Mouse (Mus musculus) MEL (cell line): ENCODE measurements around the gene Epop. TPM values are rescaled to one million over a fixed set of nuclear protein-coding genes. Genes with fewer than 3 reads are reported as not detected.

Source experiments
- DNase-seq: peaks from one replicate; pipeline ENCODE4 v3.0.0; 2011; ENCODE audit warnings: low read depth, low spot score
- H3K27ac ChIP-seq: 2 replicates; pipeline ENCODE4 v1.5.1; 2012; ENCODE audit warnings: low read depth, mild to moderate bottlenecking, control low read depth, low read length, moderate library complexity; ENCODE audit not compliant: control insufficient read depth
- H3K27me3 ChIP-seq, 2 experiments: fragments of 150-350 bp in 1 of 2; sonication (generic) in 1 of 2; 2 replicates each; pipeline ENCODE4 v1.6.1; 2012; ENCODE audit warnings: low read length in 2 of 2, mild to moderate bottlenecking in 2 of 2, improper control_type of control experiment in 1 of 2, moderate library complexity in 1 of 2; ENCODE audit not compliant: insufficient read depth in 2 of 2, control insufficient read depth in 1 of 2
- H3K36me3 ChIP-seq, 2 experiments: 2 replicates each; pipeline ENCODE4 v1.6.1; 2012 to 2014; ENCODE audit warnings: low read length in 2 of 2, improper control_type of control experiment in 1 of 2, inconsistent platforms in 1 of 2, mild to moderate bottlenecking in 1 of 2; ENCODE audit not compliant: insufficient read depth in 2 of 2, control insufficient read depth in 1 of 2
- H3K4me1 ChIP-seq, 2 experiments: fragments of 150-350 bp in 1 of 2; sonication (generic) in 1 of 2; 2 replicates each; pipeline ENCODE4 v1.6.1; 2012; ENCODE audit warnings: low read length in 2 of 2, improper control_type of control experiment in 1 of 2, mild to moderate bottlenecking in 1 of 2; ENCODE audit not compliant: insufficient read depth in 2 of 2, control insufficient read depth in 1 of 2
- H3K4me3 ChIP-seq, 2 experiments: fragments of 150-350 bp in 1 of 2; sonication (generic) in 1 of 2; 2 replicates each; pipeline ENCODE4 v1.5.1; 2012; ENCODE audit warnings: low read depth in 2 of 2, low read length in 2 of 2, mild to moderate bottlenecking in 2 of 2, moderate library complexity in 2 of 2, control low read depth in 1 of 2, improper control_type of control experiment in 1 of 2; ENCODE audit not compliant: control insufficient read depth in 1 of 2, insufficient read depth in 1 of 2
- H3K79me2 ChIP-seq: 2 replicates; pipeline ENCODE4 v1.6.1; 2012; ENCODE audit warnings: mild to moderate bottlenecking, low read length, moderate library complexity; ENCODE audit not compliant: control insufficient read depth, poor library complexity, insufficient read depth
- H3K9ac ChIP-seq: 2 replicates; pipeline ENCODE4 v1.6.1; 2012; ENCODE audit warnings: low read depth, mild to moderate bottlenecking, control low read depth, low read length, moderate library complexity; ENCODE audit not compliant: control insufficient read depth, poor library complexity, severe bottlenecking
- H3K9me3 ChIP-seq: fragments of 150-350 bp; sonication (generic); replicated peaks from 2 replicates; pipeline ENCODE4 v1.6.1; 2012; ENCODE audit warnings: mild to moderate bottlenecking, low read length, improper control_type of control experiment, moderate library complexity; ENCODE audit not compliant: insufficient read depth
- BHLHE40 ChIP-seq: IDR thresholded peaks from 2 replicates; pipeline ENCODE4 v1.6.1; 2012; ENCODE audit warnings: low read depth, mild to moderate bottlenecking, inconsistent platforms, low read length, improper control_type of control experiment, borderline replicate concordance
- CTCF ChIP-seq, 3 experiments: IDR thresholded peaks in 2 of 3; conservative IDR thresholded peaks in 1 of 3; 2 replicates each; pipeline ENCODE4 v1.5.1; 2011 to 2012; ENCODE audit warnings: low read length in 3 of 3, low read depth in 2 of 3, mild to moderate bottlenecking in 2 of 3, improper control_type of control experiment in 1 of 3, inconsistent platforms in 1 of 3, mixed read lengths in 1 of 3, moderate library complexity in 1 of 3; ENCODE audit not compliant: control insufficient read depth in 1 of 3, insufficient read depth in 1 of 3, poor library complexity in 1 of 3, severe bottlenecking in 1 of 3
- E2F4 ChIP-seq: IDR thresholded peaks from 2 replicates; pipeline ENCODE4 v1.6.1; 2011; ENCODE audit warnings: low read depth, low read length, improper control_type of control experiment, borderline replicate concordance
- ELF1 ChIP-seq: IDR thresholded peaks from 2 replicates; pipeline ENCODE4 v1.6.1; 2014; ENCODE audit warnings: low read depth, mild to moderate bottlenecking, inconsistent platforms, low read length, improper control_type of control experiment, moderate library complexity
- ETS1 ChIP-seq: IDR thresholded peaks from 2 replicates; pipeline ENCODE4 v1.6.1; 2012; ENCODE audit warnings: low read depth, mild to moderate bottlenecking, inconsistent platforms, low read length, improper control_type of control experiment, moderate library complexity
- HCFC1 ChIP-seq: IDR thresholded peaks from 2 replicates; pipeline ENCODE4 v1.6.1; 2012; ENCODE audit warnings: low read depth, mild to moderate bottlenecking, inconsistent platforms, low read length, improper control_type of control experiment, moderate library complexity
- JUND ChIP-seq: IDR thresholded peaks from 2 replicates; pipeline ENCODE4 v1.6.1; 2011; ENCODE audit warnings: low read depth, mild to moderate bottlenecking, improper control_type of control experiment, low read length
- KAT2A ChIP-seq: conservative IDR thresholded peaks from 2 replicates; pipeline ENCODE4 v1.6.1; 2012; ENCODE audit warnings: low read depth, low read length, improper control_type of control experiment, inconsistent platforms
- MAFK ChIP-seq: IDR thresholded peaks from 2 replicates; pipeline ENCODE4 v1.6.1; 2011; ENCODE audit warnings: low read depth, mild to moderate bottlenecking, low read length, improper control_type of control experiment, borderline replicate concordance
- MAX ChIP-seq: IDR thresholded peaks from 2 replicates; pipeline ENCODE4 v1.6.1; 2011; ENCODE audit warnings: low read length, improper control_type of control experiment
- MAZ ChIP-seq: IDR thresholded peaks from 2 replicates; pipeline ENCODE4 v1.6.1; 2012; ENCODE audit warnings: low read depth, mild to moderate bottlenecking, inconsistent platforms, low read length, improper control_type of control experiment
- MYB ChIP-seq: IDR thresholded peaks from 2 replicates; pipeline ENCODE4 v1.6.1; 2011; ENCODE audit warnings: mild to moderate bottlenecking, low read depth, low read length, improper control_type of control experiment
- NRF1 ChIP-seq: IDR thresholded peaks from 2 replicates; pipeline ENCODE4 v1.6.1; 2014; ENCODE audit warnings: low read depth, mild to moderate bottlenecking, inconsistent platforms, low read length, improper control_type of control experiment, moderate library complexity; ENCODE audit not compliant: poor library complexity, insufficient read depth, severe bottlenecking
- POLR2AphosphoS5 ChIP-seq: IDR thresholded peaks from 2 replicates; pipeline ENCODE4 v1.6.1; 2012; ENCODE audit warnings: low read depth, borderline replicate concordance, mild to moderate bottlenecking, inconsistent platforms, low read length, moderate library complexity, mixed read lengths
- RCOR1 ChIP-seq: IDR thresholded peaks from 2 replicates; pipeline ENCODE4 v1.6.1; 2012; ENCODE audit warnings: low read depth, mild to moderate bottlenecking, inconsistent platforms, low read length, improper control_type of control experiment
- SIN3A ChIP-seq: IDR thresholded peaks from 2 replicates; pipeline ENCODE4 v1.6.1; 2012; ENCODE audit warnings: low read length, improper control_type of control experiment, inconsistent platforms
- SMC3 ChIP-seq: IDR thresholded peaks from 2 replicates; pipeline ENCODE4 v1.6.1; 2011; ENCODE audit warnings: low read depth, low read length, improper control_type of control experiment
- TAL1 ChIP-seq: IDR thresholded peaks from 2 replicates; pipeline ENCODE4 v1.6.1; 2012; ENCODE audit warnings: mild to moderate bottlenecking, inconsistent platforms, low read length, moderate library complexity, mixed read lengths
- TCF12 ChIP-seq: IDR thresholded peaks from 2 replicates; pipeline ENCODE4 v1.6.1; 2014; ENCODE audit warnings: low read depth, mild to moderate bottlenecking, inconsistent platforms, low read length, improper control_type of control experiment, moderate library complexity
- UBTF ChIP-seq: IDR thresholded peaks from 2 replicates; pipeline ENCODE4 v1.6.1; 2012; ENCODE audit warnings: low read depth, mild to moderate bottlenecking, inconsistent platforms, low read length, improper control_type of control experiment, moderate library complexity, borderline replicate concordance; ENCODE audit not compliant: insufficient read depth
- USF1 ChIP-seq: IDR thresholded peaks from 2 replicates; pipeline ENCODE4 v1.6.1; 2014; ENCODE audit warnings: low read depth, mild to moderate bottlenecking, inconsistent platforms, low read length, improper control_type of control experiment, moderate library complexity
- USF2 ChIP-seq, 2 experiments: IDR thresholded peaks; 2 replicates each; pipeline ENCODE4 v1.6.1; 2011 to 2012; ENCODE audit warnings: improper control_type of control experiment in 2 of 2, low read length in 2 of 2, borderline replicate concordance in 1 of 2, inconsistent platforms in 1 of 2, low read depth in 1 of 2, mild to moderate bottlenecking in 1 of 2; ENCODE audit not compliant: insufficient read depth in 1 of 2
- ZC3H11A ChIP-seq: IDR thresholded peaks from 2 replicates; pipeline ENCODE4 v1.6.1; 2012; ENCODE audit warnings: low read depth, mild to moderate bottlenecking, inconsistent platforms, low read length, improper control_type of control experiment
- ZKSCAN1 ChIP-seq: IDR thresholded peaks from 2 replicates; pipeline ENCODE4 v1.6.1; 2012; ENCODE audit warnings: low read depth, mild to moderate bottlenecking, inconsistent platforms, low read length, improper control_type of control experiment, moderate library complexity
- ZMIZ1 ChIP-seq: IDR thresholded peaks from 2 replicates; pipeline ENCODE4 v1.6.1; 2012; ENCODE audit warnings: low read depth, mild to moderate bottlenecking, inconsistent platforms, low read length, improper control_type of control experiment, moderate library complexity
- ZNF384 ChIP-seq: IDR thresholded peaks from 2 replicates; pipeline ENCODE4 v1.6.1; 2012; ENCODE audit warnings: low read depth, mild to moderate bottlenecking, inconsistent platforms, low read length, improper control_type of control experiment
- polyA plus RNA-seq, 2 experiments: library from polyadenylated mRNA; stranded (reverse) in 1 of 2; unstranded in 1 of 2; fragments of >175 nt in 1 of 2; fragments of >200 nt in 1 of 2; gene quantifications; 2 replicates each; pipeline versions ENCODE4 v1.2.1 to v1.2.4; 2012; ENCODE audit warnings: low replicate concordance in 2 of 2, low read depth in 1 of 2; ENCODE audit not compliant: insufficient read length in 2 of 2, insufficient read depth in 1 of 2, missing spikeins in 1 of 2
- total RNA-seq: library from RNA; depleted of rRNA; stranded (reverse); fragments of 300-350 nt; gene quantifications from 2 replicates; pipeline ENCODE4 v1.2.3, GENCODE M21; 2012

Epop gene
- total and polyA plus RNA-seq, 3 experiments: not detected

- Histone ChIP-seq H3K4me3 (no peak overlapping the region), H3K9ac (no peak overlapping the region), H3K4me1 (no peaks in the 10 kb centered on the region), H3K27me3 (no peaks in the 10 kb centered on the region; a peak in 1 of 4 replicates), H3K9me3 (no peaks in the 10 kb centered on the region), H3K79me2 (no peaks in the 10 kb centered on the region), H3K36me3 (no peaks in the 10 kb centered on the region), H3K27ac (no peak overlapping the region)
- TF ChIP-seq UBTF: no peak
- no peak for TF ChIP-seq ZC3H11A
- TF ChIP-seq USF1: no peak
- TF ChIP-seq RCOR1: no peak
- no peak for TF ChIP-seq POLR2AphosphoS5
- TF ChIP-seq TCF12: no peak
- TF ChIP-seq SMC3: no peak
- TF ChIP-seq TAL1: no peak
- TF ChIP-seq BHLHE40: no peak
- TF ChIP-seq ELF1: no peak
- no peak for TF ChIP-seq ETS1
- TF ChIP-seq ZNF384: no peak
- TF ChIP-seq MAZ: no peak
- no peak for TF ChIP-seq E2F4
- TF ChIP-seq MAX: no peak
- no peak for DNase-seq
Measured at GRCm38 (mm10) chr11:97625551-97625950, 4.0 kb downstream of the Epop start.

GRCm38 (mm10) chr11:97623166-97623565 lies 6.3 kb downstream of the Epop start:
- no peaks in the 10 kb centered on the region for H3K9me3 ChIP-seq
- H3K27me3 ChIP-seq: no peaks in the 10 kb centered on the region; a peak in 1 of 4 replicates
- no peak overlapping the region for H3K9ac ChIP-seq
- peaks cover 0 to 5% of the 10 kb centered on the region in 2 experiments; a peak in 2 of 4 replicates for H3K4me1 ChIP-seq
- H3K79me2 ChIP-seq: no peaks in the 10 kb centered on the region
- H3K4me3 ChIP-seq: no peak overlapping the region
- no peak overlapping the region for H3K27ac ChIP-seq
- TF ChIP-seq SIN3A: no peak
- TF ChIP-seq MAFK: no peak
- TF ChIP-seq USF2 (IDR thresholded peaks at IDR 0.05; ENCODE audit: borderline replicate concordance in 1 of 2, insufficient read depth in 1 of 2, low read depth in 1 of 2, low read length in 2 of 2): no peak
- no peak for TF ChIP-seq CTCF (IDR thresholded peaks at IDR 0.05 in 2 of 3, conservative IDR thresholded peaks at IDR 0.05 in 1 of 3; ENCODE audit: control insufficient read depth in 1 of 3, insufficient read depth in 1 of 3, low read depth in 2 of 3, low read length in 3 of 3, poor library complexity in 1 of 3, severe bottlenecking in 1 of 3)
- no peak for TF ChIP-seq JUND
- no peak for TF ChIP-seq ZMIZ1
- TF ChIP-seq MYB: no peak
- TF ChIP-seq KAT2A: no peak
- no peak for TF ChIP-seq HCFC1
- no peak for TF ChIP-seq POLR2AphosphoS5
- TF ChIP-seq MAZ: no peak
- TF ChIP-seq ZKSCAN1: no peak
- no peak for TF ChIP-seq NRF1
- TF ChIP-seq SMC3: no peak
- H3K36me3 ChIP-seq: peaks cover 0 to 3% of the 10 kb centered on the region in 2 experiments; a peak in 1 of 4 replicates
- DNase-seq: no peak
